Mouse (Mus musculus): ENCODE measurements around the gene Itpa. TPM values are rescaled to one million over a fixed set of nuclear protein-coding genes. Genes with fewer than 3 reads are reported as not detected.

The Itpa gene
- total and polyA plus RNA-seq, 2 experiments from 2014 or later = 123 to 137 TPM

- WGBS = 1% methylated on average over 31 of the region's 31 CpGs
- 0 out of 2 replicates have a peak, but pooled peaks cover 10% of the 10 kb centered on the region for H3K27me3 ChIP-seq (ENCODE audit: insufficient read depth, low read length)
Measured at GRCm38 (mm10) chr2:130696700-130697152, 29.3 kb downstream of the Itpa start.

DNA sequence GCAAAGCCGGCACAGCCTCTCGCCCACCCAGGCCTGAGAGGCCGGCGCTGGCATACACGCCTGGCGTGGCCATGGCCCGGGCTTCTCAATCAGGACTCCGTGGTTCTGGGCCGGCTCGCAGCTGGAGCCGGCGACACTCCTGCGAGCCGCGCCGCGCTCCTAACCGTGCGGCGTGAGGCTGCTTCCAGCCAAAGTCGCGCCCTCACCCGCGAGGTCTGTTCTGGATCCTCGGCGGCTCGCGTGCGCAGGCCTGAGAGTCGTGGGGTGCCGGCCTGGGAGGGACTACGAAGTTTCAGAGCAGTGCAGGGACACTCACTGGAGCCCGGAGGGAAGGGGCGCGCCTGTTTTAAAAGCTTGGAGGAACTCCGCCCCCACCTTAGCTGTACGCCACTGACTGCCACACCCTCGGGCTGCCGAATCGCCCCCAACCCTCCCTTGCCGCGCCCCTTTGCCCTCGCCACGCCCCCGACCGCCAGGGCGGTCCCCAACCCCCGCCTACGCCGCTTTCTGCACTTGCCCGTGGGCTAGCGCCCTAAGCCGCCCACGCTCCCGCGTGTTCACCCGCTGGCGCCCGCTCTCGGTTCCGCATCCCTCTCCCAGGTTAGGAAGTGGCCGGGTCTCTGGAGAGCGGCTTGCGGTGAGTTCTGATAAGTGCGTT, 29.9 kb downstream of the Itpa start, which contains the start of gene Slc4a11:
Gene Slc4a11, minus strand, starts transcription at position 367 of the 658 bp plus-strand sequence.
- WGBS = under 1% methylated on average over 61 of the region's 65 CpGs
- Histone ChIP-seq H3K9me3 (ENCODE audit: low read length) (no peaks in the 10 kb centered on the region), H3K9ac (replicated peaks; ENCODE audit: low read length) (peak within 1 kb of the TSS; percentile 46), H3K4me2 (ENCODE audit: low read depth, low read length) (peak within 1 kb of the TSS; percentile 100), H3K36me3 (ENCODE audit: insufficient read depth, low read length) (no peaks in the 10 kb centered on the region), H3K4me3 (ENCODE audit: low read length) (peak within 1 kb of the TSS; percentile 56), H3K27ac (no peak within 1 kb of the TSS), H3K27me3 (ENCODE audit: insufficient read depth, low read length) (0 out of 2 replicates have a peak, but pooled peaks cover 10% of the 10 kb centered on the region), H3K4me1 (ENCODE audit: insufficient read depth, low read length) (peaks cover 4% of the 10 kb centered on the region; the same call in 1 of the 2 replicates)
- no peak for TF ChIP-seq CTCF (IDR thresholded peaks at IDR 0.05; ENCODE audit: low read depth)
- ATAC-seq (peak; percentile 59), DNase-seq (ENCODE audit: low spot score) (peak; percentile 24)

More at GRCm38 (mm10) chr2:130696700-130697152, 29.3 kb downstream of the Itpa start:
- peak overlapping the region; percentile 56 for H3K4me3 ChIP-seq (ENCODE audit: low read length)
- H3K4me2 ChIP-seq (ENCODE audit: low read depth, low read length) = peak overlapping the region; percentile 100
- H3K9me3 ChIP-seq (ENCODE audit: low read length) = no peaks in the 10 kb centered on the region
- TF ChIP-seq CTCF (IDR thresholded peaks at IDR 0.05; ENCODE audit: low read depth) = no peak
- peaks cover 4% of the 10 kb centered on the region; the same call in 1 of the 2 replicates for H3K4me1 ChIP-seq (ENCODE audit: insufficient read depth, low read length)
- no peaks in the 10 kb centered on the region for H3K36me3 ChIP-seq (ENCODE audit: insufficient read depth, low read length)
- ATAC-seq (0 out of 2 replicates have a peak, but pooled peaks have one; percentile 16), DNase-seq (ENCODE audit: low spot score) (no peak)
- peak overlapping the region; percentile 46 for H3K9ac ChIP-seq (replicated peaks; ENCODE audit: low read length)
- no peak overlapping the region for H3K27ac ChIP-seq

DNA sequence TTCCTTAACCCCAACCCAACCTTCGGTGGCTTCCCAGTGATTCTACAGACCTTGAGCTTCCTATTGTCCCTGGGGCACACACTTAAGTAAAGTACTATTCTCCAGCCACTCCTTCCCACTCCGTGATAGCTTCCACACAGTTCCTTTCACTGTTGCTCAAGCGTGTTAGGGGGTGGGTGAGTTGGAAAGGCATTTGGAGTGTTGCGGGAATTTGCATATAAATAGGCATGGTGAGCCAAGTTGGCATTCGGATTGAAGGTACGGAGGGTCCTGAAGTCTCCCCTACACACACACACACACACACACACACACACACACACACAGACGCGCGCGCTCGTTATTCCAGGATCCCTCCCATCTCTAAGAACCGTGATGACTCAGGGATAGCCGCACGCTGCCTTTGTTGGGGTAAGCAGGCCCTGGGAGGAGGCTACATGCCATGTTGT, 30.4 kb downstream of the Itpa start:
- ATAC-seq (peak; percentile 8; the same call in 1 of the 2 replicates), DNase-seq (ENCODE audit: low spot score) (peak; percentile 11)
- Histone ChIP-seq H3K4me1 (ENCODE audit: insufficient read depth, low read length) (peaks cover 4% of the 10 kb centered on the region; the same call in 1 of the 2 replicates), H3K9ac (replicated peaks; ENCODE audit: low read length) (peak overlapping the region; percentile 46; the same call in 1 of the 2 replicates), H3K4me2 (ENCODE audit: low read depth, low read length) (peak overlapping the region; percentile 100), H3K36me3 (ENCODE audit: insufficient read depth, low read length) (no peaks in the 10 kb centered on the region), H3K27me3 (ENCODE audit: insufficient read depth, low read length) (0 out of 2 replicates have a peak, but pooled peaks cover 10% of the 10 kb centered on the region), H3K27ac (no peak overlapping the region), H3K9me3 (ENCODE audit: low read length) (no peaks in the 10 kb centered on the region), H3K4me3 (ENCODE audit: low read length) (peak overlapping the region; percentile 56)
- WGBS = under 1% methylated on average over 14 of the region's 14 CpGs
- TF ChIP-seq CTCF (IDR thresholded peaks at IDR 0.05; ENCODE audit: low read depth) = no peak

- H3K4me1 ChIP-seq (ENCODE audit: insufficient read depth, low read length) = no peaks in the 10 kb centered on the region
- WGBS = 49% methylated on average over 9 of the region's 9 CpGs
- peak overlapping the region; percentile 45; the same call in 1 of the 2 replicates for H3K27ac ChIP-seq
- DNase-seq (ENCODE audit: low spot score) = peak; percentile 66
- peak; percentile 57; the same call in 1 of the 2 replicates for ATAC-seq
- no peak for TF ChIP-seq CTCF (IDR thresholded peaks at IDR 0.05; ENCODE audit: low read depth)
- H3K4me2 ChIP-seq (ENCODE audit: low read depth, low read length) = no peak overlapping the region
- H3K4me3 ChIP-seq (ENCODE audit: low read length) = no peak overlapping the region
- H3K9me3 ChIP-seq (ENCODE audit: low read length) = no peaks in the 10 kb centered on the region
- H3K27me3 ChIP-seq (ENCODE audit: insufficient read depth, low read length) = no peaks in the 10 kb centered on the region
- peaks cover 16% of the 10 kb centered on the region for H3K36me3 ChIP-seq (ENCODE audit: insufficient read depth, low read length)
- no peak overlapping the region for H3K9ac ChIP-seq (replicated peaks; ENCODE audit: low read length)
Measured at GRCm38 (mm10) chr2:130704040-130705001, 36.9 kb downstream of the Itpa start.

DNA sequence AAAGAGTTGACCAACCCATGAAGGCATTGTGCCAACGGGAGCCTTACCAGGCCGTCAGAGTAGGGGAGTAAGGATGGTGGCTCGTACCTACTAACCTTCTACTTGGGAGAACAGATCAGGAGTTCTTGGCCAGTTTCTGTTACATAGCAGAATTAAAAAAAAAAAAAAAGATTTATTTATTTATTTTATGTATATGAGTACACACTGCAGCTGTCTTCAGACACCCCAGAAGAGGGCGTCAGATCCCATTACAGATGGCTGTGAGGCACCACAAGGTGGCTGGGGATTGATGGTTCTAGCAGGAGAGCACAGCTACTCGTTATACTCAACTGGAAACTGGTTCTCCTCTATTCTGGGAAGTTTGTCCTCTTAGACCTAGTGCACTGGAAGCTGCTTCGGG, 37.8 kb downstream of the Itpa start:
- Histone ChIP-seq H3K27ac (no peak overlapping the region), H3K4me2 (ENCODE audit: low read depth, low read length) (no peak overlapping the region), H3K36me3 (ENCODE audit: insufficient read depth, low read length) (peaks cover 24% of the 10 kb centered on the region), H3K9me3 (ENCODE audit: low read length) (no peaks in the 10 kb centered on the region), H3K9ac (replicated peaks; ENCODE audit: low read length) (no peak overlapping the region), H3K27me3 (ENCODE audit: insufficient read depth, low read length) (no peaks in the 10 kb centered on the region), H3K4me1 (ENCODE audit: insufficient read depth, low read length) (no peaks in the 10 kb centered on the region), H3K4me3 (ENCODE audit: low read length) (no peak overlapping the region)
- ATAC-seq (no peak), DNase-seq (ENCODE audit: low spot score) (no peak)
- 78% methylated on average over 6 of the region's 6 CpGs for WGBS
- no peak for TF ChIP-seq CTCF (IDR thresholded peaks at IDR 0.05; ENCODE audit: low read depth)

DNA sequence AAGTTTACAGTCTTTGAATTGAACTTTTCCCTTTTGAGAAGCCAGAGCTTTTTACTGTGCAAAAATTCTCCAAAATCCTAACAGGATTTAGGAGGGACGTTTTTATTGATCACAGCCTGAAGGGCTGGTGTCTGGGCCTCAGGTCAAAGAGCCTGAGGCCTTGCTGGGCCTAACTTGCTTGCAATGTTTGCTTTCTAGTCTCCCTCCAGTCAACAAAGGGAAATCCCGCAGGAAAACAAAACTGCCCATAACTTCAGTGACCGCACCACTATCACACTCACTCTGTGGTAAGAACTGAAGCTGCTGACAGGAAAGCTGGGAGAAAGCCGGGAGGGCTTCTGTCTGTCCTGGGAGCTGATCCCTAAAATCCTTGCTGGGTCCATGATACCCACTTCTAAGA, 39.2 kb downstream of the Itpa start:
- Histone ChIP-seq H3K9me3 (ENCODE audit: low read length) (no peaks in the 10 kb centered on the region), H3K9ac (replicated peaks; ENCODE audit: low read length) (no peak overlapping the region), H3K4me3 (ENCODE audit: low read length) (no peak overlapping the region), H3K4me2 (ENCODE audit: low read depth, low read length) (no peak overlapping the region), H3K27ac (no peak overlapping the region), H3K36me3 (ENCODE audit: insufficient read depth, low read length) (peaks cover 38% of the 10 kb centered on the region), H3K4me1 (ENCODE audit: insufficient read depth, low read length) (no peaks in the 10 kb centered on the region), H3K27me3 (ENCODE audit: insufficient read depth, low read length) (no peaks in the 10 kb centered on the region)
- DNase-seq (ENCODE audit: low spot score) (no peak), ATAC-seq (no peak)
- WGBS = 80% methylated on average over 4 of the region's 4 CpGs
- TF ChIP-seq CTCF (IDR thresholded peaks at IDR 0.05; ENCODE audit: low read depth) = no peak
